Mouse (Mus musculus): Measurements from ENCODE around the gene Cops8. TPM values are rescaled to one million over a fixed set of nuclear protein-coding genes. Genes with fewer than 3 reads are reported as not detected.
A peak's percentile ranks its signal among the peaks of the same experiment; 100 is the strongest.

Gene Cops8
- total and polyA plus RNA-seq, 3 experiments: 86.7 to 103 TPM; not detected in 1

GRCm38 (mm10) chr1:90601096-90601495, 1.7 kb upstream of the Cops8 start:
- Histone ChIP-seq H3K4me3 (ENCODE audit: control insufficient read depth in 1 of 2, insufficient read depth in 1 of 2, low read depth in 2 of 2, low read length in 2 of 2) (no peak overlapping the region), H3K27me3 (ENCODE audit: control insufficient read depth in 1 of 2, insufficient read depth in 2 of 2, low read length in 2 of 2) (no peaks in the 10 kb centered on the region), H3K4me1 (ENCODE audit: control insufficient read depth in 1 of 2, insufficient read depth in 2 of 2, low read length in 2 of 2) (peaks cover 0 to 3% of the 10 kb centered on the region in 2 experiments; a peak in 2 of 4 replicates), H3K9ac (ENCODE audit: control insufficient read depth, low read depth, low read length, poor library complexity, severe bottlenecking) (no peak overlapping the region), H3K9me3 (replicated peaks; ENCODE audit: insufficient read depth, low read length) (no peaks in the 10 kb centered on the region), H3K79me2 (ENCODE audit: control insufficient read depth, insufficient read depth, low read length, poor library complexity) (peaks cover 10% of the 10 kb centered on the region), H3K36me3 (ENCODE audit: control insufficient read depth in 1 of 2, insufficient read depth in 2 of 2, low read length in 2 of 2) (peaks cover 2 to 8% of the 10 kb centered on the region in 2 experiments), H3K27ac (ENCODE audit: control insufficient read depth, low read depth, low read length) (no peak overlapping the region)
- no peak for DNase-seq (ENCODE audit: low read depth, low spot score)
- TF ChIP-seq MYC (IDR thresholded peaks at IDR 0.05; ENCODE audit: low read depth, low read length): no peak
- no peak for TF ChIP-seq MEF2A (IDR thresholded peaks at IDR 0.05; ENCODE audit: extremely low read depth, insufficient replicate concordance, low read depth, low read length, poor library complexity, severe bottlenecking)
- TF ChIP-seq ZMIZ1 (IDR thresholded peaks at IDR 0.05; ENCODE audit: low read depth, low read length): no peak
- TF ChIP-seq ZKSCAN1 (IDR thresholded peaks at IDR 0.05; ENCODE audit: low read depth, low read length): no peak
- TF ChIP-seq CHD2 (IDR thresholded peaks at IDR 0.05; ENCODE audit: low read length): no peak
- TF ChIP-seq ETS1 (IDR thresholded peaks at IDR 0.05; ENCODE audit: low read depth, low read length): no peak
- no peak for TF ChIP-seq MYB (IDR thresholded peaks at IDR 0.05; ENCODE audit: low read depth, low read length)

GRCm38 (mm10) chr1:90603561-90603887, 743 bp downstream of the Cops8 start:
- Histone ChIP-seq H3K79me2 (ENCODE audit: control insufficient read depth, insufficient read depth, low read length, poor library complexity) (peaks cover 10% of the 10 kb centered on the region), H3K9ac (ENCODE audit: control insufficient read depth, low read depth, low read length, poor library complexity, severe bottlenecking) (peak overlapping the region; percentile 84), H3K27ac (ENCODE audit: control insufficient read depth, low read depth, low read length) (no peak overlapping the region; the same call in 1 of the 2 replicates), H3K27me3 (ENCODE audit: control insufficient read depth in 1 of 2, insufficient read depth in 2 of 2, low read length in 2 of 2) (no peaks in the 10 kb centered on the region), H3K36me3 (ENCODE audit: control insufficient read depth in 1 of 2, insufficient read depth in 2 of 2, low read length in 2 of 2) (peaks cover 2 to 8% of the 10 kb centered on the region in 2 experiments), H3K4me1 (ENCODE audit: control insufficient read depth in 1 of 2, insufficient read depth in 2 of 2, low read length in 2 of 2) (peaks cover 0 to 3% of the 10 kb centered on the region in 2 experiments; a peak in 2 of 4 replicates), H3K4me3 (ENCODE audit: control insufficient read depth in 1 of 2, insufficient read depth in 1 of 2, low read depth in 2 of 2, low read length in 2 of 2) (peak overlapping the region; percentile 69 to 78), H3K9me3 (replicated peaks; ENCODE audit: insufficient read depth, low read length) (no peaks in the 10 kb centered on the region)
- no peak for DNase-seq (ENCODE audit: low read depth, low spot score)
- TF ChIP-seq CHD1 (IDR thresholded peaks at IDR 0.05; ENCODE audit: low read depth, low read length) (peak; percentile 79; the same call in 1 of the 2 replicates), SMC3 (IDR thresholded peaks at IDR 0.05; ENCODE audit: low read depth, low read length) (no peak), E2F4 (IDR thresholded peaks at IDR 0.05; ENCODE audit: borderline replicate concordance, low read depth, low read length) (no peak), SIN3A (IDR thresholded peaks at IDR 0.05; ENCODE audit: low read length) (0 out of 2 replicates have a peak, but pooled peaks have one; percentile 22), TBP (IDR thresholded peaks at IDR 0.05; ENCODE audit: low read depth, low read length) (no peak), ZMIZ1 (IDR thresholded peaks at IDR 0.05; ENCODE audit: low read depth, low read length) (no peak), NELFE (IDR thresholded peaks at IDR 0.05; ENCODE audit: low read depth, low read length) (peak; percentile 21; the same call in 1 of the 2 replicates)

GRCm38 (mm10) chr1:90609363-90609762, 6.6 kb downstream of the Cops8 start:
- Histone ChIP-seq H3K79me2 (ENCODE audit: control insufficient read depth, insufficient read depth, low read length, poor library complexity) (peaks cover 3% of the 10 kb centered on the region; the same call in 1 of the 2 replicates), H3K4me3 (ENCODE audit: control insufficient read depth in 1 of 2, insufficient read depth in 1 of 2, low read depth in 2 of 2, low read length in 2 of 2) (no peak overlapping the region), H3K9ac (ENCODE audit: control insufficient read depth, low read depth, low read length, poor library complexity, severe bottlenecking) (no peak overlapping the region), H3K9me3 (replicated peaks; ENCODE audit: insufficient read depth, low read length) (no peaks in the 10 kb centered on the region), H3K4me1 (ENCODE audit: control insufficient read depth in 1 of 2, insufficient read depth in 2 of 2, low read length in 2 of 2) (no peaks in the 10 kb centered on the region), H3K27me3 (ENCODE audit: control insufficient read depth in 1 of 2, insufficient read depth in 2 of 2, low read length in 2 of 2) (no peaks in the 10 kb centered on the region), H3K27ac (ENCODE audit: control insufficient read depth, low read depth, low read length) (no peak overlapping the region), H3K36me3 (ENCODE audit: control insufficient read depth in 1 of 2, insufficient read depth in 2 of 2, low read length in 2 of 2) (peaks cover 5 to 7% of the 10 kb centered on the region in 2 experiments)
- DNase-seq (ENCODE audit: low read depth, low spot score): no peak
- TF ChIP-seq MAZ (IDR thresholded peaks at IDR 0.05; ENCODE audit: low read depth, low read length) (no peak), MAFK (IDR thresholded peaks at IDR 0.05; ENCODE audit: borderline replicate concordance, low read depth, low read length) (no peak)

Measured in MEL (cell line).